Mouse (Mus musculus): ENCODE measurements around the gene Krtap3-1.

DNA sequence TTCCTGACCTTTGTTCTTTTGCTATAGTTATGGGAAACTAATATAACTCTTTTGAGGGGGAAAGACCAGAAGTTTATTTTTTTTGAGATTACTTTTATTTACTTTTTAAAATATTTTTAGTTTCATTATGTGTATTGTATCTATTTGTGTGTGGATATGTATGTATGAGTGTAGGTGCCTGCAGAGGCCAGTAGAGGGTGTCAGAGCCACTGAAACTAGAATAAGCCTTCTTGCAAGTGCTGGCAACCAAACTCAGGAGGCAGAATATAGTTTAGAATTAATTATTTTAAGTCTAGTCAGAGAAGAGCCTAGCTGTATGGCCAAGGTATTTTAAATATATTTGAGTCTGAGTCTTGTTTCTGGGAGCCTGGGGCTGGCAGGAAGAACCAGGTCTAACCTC lies 18.5 kb downstream of the Krtap3-1 start:
- no peak for TF ChIP-seq MYOG (IDR thresholded peaks at IDR 0.05; ENCODE audit: control insufficient read depth, extremely low read depth, insufficient read length)
- TF ChIP-seq CTCF (IDR thresholded peaks at IDR 0.05; ENCODE audit: control insufficient read depth, insufficient read depth, insufficient read length) = no peak
- no peak for TF ChIP-seq USF1 (IDR thresholded peaks at IDR 0.05; ENCODE audit: low read depth)
- no peak for TF ChIP-seq MYOD1 (IDR thresholded peaks at IDR 0.05; ENCODE audit: control insufficient read depth, insufficient read length, low read depth)
- no peak for TF ChIP-seq FOSL1 (IDR thresholded peaks at IDR 0.05; ENCODE audit: insufficient read depth, low read length, poor library complexity, severe bottlenecking)
- no peak for TF ChIP-seq MAX (IDR thresholded peaks at IDR 0.05)
- TF ChIP-seq CEBPB (IDR thresholded peaks at IDR 0.05; ENCODE audit: low read depth) = no peak
